Mouse (Mus musculus): ENCODE data around the gene Siglece. TPM values are rescaled to one million over a fixed set of nuclear protein-coding genes. Genes with fewer than 3 reads are reported as not detected.
"Not testable (repeated sequence)": the region's sequence is repeated elsewhere in the genome, so short reads cannot be mapped to it uniquely, and the experiment has no call there.

Gene Siglece
- polyA plus RNA-seq (2015; fragmentation: Nextera tagmentation; extraction: Ambion mirVana): 0.41 TPM in 1 of 2 replicates, not detected in the other

DNA sequence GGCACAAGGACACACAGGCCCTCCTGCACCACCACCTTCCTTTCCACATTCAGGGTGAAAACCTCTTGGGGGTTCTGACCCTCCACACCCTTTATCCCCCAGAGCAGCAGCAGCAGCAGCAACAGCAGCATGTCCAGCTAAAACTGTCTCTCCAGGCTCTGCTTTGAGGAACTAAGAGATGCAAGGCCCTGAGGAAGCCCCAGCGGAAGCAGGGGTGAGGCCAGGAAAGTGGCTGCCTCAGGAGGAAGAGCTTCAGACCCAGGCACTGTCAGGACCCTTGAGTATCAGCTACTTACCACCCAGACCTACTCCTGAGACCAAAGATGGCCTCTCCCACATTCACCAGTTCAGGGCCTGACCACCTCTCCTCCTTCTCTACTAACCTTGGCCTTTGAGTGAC, at the start of gene Siglece:
Gene Siglece, minus strand, starts transcription at position 160 of the 400 bp plus-strand sequence.
- no peak for ATAC-seq (ENCODE audit: low read depth)
- H3K9me3 ChIP-seq: no peaks in the 10 kb centered on the region
- H3K27me3 ChIP-seq: no peaks in the 10 kb centered on the region
- H3K4me1 ChIP-seq (replicated peaks): no peaks in the 10 kb centered on the region
- H3K4me3 ChIP-seq: no peak within 1 kb of the TSS
- no peak within 1 kb of the TSS for H3K27ac ChIP-seq (replicated peaks)
- 76% methylated on average over 1 of the region's 1 CpGs for WGBS
- H3K9ac ChIP-seq: no peak within 1 kb of the TSS
- no peaks in the 10 kb centered on the region for H3K36me3 ChIP-seq
- H3K4me2 ChIP-seq: no peak within 1 kb of the TSS

DNA sequence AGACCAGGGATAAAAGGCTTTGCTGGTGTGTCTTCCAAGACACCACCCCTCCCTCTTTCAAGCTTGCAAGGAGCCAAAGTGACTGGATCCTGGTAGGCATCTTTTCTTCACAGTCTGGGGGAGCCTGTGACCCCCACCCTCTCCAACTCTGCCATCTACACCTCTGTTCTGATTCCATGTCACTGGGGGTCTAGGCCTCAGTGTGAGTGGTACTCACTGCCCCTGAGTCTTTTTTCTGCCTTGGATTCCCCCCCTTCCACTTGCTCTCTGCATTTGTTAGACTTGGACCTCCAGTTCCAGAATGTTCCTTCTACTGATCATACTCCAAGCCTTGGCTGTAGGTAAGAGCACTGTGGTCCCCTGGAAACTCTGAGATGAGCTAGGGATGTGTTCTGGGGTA, 30.2 kb upstream of the Siglece start, which contains the start of gene Klk14:
Gene Klk14, plus strand, starts transcription at position 301 of the 400 bp plus-strand sequence.
- H3K4me3 ChIP-seq: no peak within 1 kb of the TSS
- no peaks in the 10 kb centered on the region for H3K36me3 ChIP-seq
- ATAC-seq (ENCODE audit: low read depth): no peak
- no peak within 1 kb of the TSS for H3K9ac ChIP-seq
- no peak within 1 kb of the TSS for H3K27ac ChIP-seq (replicated peaks)
- no peak within 1 kb of the TSS for H3K4me2 ChIP-seq
- H3K9me3 ChIP-seq: no peaks in the 10 kb centered on the region
- H3K4me1 ChIP-seq (replicated peaks): no peaks in the 10 kb centered on the region
- H3K27me3 ChIP-seq: no peaks in the 10 kb centered on the region

DNA sequence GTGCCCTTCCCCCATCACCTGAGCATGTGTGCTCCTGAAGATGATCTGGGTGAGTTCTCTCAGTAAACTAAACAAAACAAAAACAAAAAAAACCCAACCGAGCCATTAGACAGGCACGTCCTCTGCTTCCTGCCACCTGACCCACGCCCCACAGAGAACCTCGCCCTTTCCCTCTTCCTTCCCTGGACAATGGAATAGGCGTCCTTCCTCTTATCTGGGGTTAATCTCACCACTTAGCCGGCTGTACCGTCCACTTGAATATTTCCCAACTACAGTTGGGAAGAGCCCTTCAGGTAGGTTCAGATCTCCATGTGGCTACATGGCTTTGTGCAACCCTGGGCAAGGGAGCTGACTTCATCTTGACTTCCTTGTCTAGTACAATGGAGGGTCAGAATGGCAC, 25.1 kb upstream of the Siglece start:
- ATAC-seq (ENCODE audit: low read depth): no peak
- Histone ChIP-seq H3K9me3 (no peaks in the 10 kb centered on the region), H3K9ac (no peak overlapping the region), H3K4me3 (no peak overlapping the region), H3K36me3 (no peaks in the 10 kb centered on the region), H3K27me3 (no peaks in the 10 kb centered on the region), H3K4me1 (replicated peaks) (no peaks in the 10 kb centered on the region), H3K27ac (replicated peaks) (no peak overlapping the region), H3K4me2 (no peak overlapping the region)
- WGBS: 86% methylated on average over 7 of the region's 7 CpGs

DNA sequence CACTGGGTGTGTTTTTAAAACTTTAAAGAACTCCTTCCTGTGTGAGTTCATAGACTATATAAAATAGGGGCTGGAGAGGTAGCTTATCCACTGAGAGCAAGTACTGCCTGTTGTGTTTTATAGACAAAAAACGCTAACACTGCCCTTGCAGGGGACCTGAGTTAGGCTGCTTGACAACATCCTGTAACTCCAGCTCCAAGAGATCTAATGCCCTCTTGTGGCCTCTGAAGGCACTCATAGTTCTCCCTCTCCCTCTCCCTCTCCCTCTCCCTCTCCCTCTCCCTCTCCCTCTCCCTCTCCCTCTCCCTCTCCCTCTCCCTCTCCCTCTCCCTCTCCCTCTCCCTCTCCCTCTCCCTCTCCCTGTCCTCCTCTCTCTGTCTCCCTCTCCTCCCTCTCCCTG, 22.6 kb upstream of the Siglece start:
- H3K9me3 ChIP-seq, H3K27me3 ChIP-seq, H3K4me2 ChIP-seq: not testable (repeated sequence)

DNA sequence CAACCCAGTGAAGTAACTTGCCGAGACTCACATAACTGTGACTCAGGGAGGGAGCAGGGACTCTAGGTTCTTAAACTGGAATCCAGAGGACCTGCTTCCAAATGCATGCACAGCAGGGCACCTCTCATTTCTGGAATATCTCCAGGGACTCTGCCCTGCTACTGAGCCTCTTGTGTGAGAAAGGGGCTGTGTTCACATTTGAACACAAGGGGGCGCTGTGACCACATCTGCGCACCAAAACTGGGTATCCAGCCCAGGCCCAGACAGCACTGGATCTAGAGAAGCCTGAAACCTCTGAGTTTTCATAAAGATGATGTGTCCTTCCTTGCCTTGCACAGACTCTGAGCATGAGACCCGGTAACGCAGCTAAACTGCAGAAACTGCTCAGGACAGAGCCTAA, 21.0 kb upstream of the Siglece start:
- H3K27me3 ChIP-seq: no peaks in the 10 kb centered on the region
- H3K9me3 ChIP-seq: no peaks in the 10 kb centered on the region
- H3K9ac ChIP-seq: no peak overlapping the region
- ATAC-seq (ENCODE audit: low read depth): 0 out of 2 replicates have a peak, but pooled peaks have one; percentile 9
- H3K4me3 ChIP-seq: no peak overlapping the region
- WGBS: 18% methylated on average over 5 of the region's 5 CpGs
- H3K36me3 ChIP-seq: peaks cover 27% of the 10 kb centered on the region
- no peak overlapping the region for H3K4me2 ChIP-seq
- H3K4me1 ChIP-seq (replicated peaks): no peaks in the 10 kb centered on the region
- no peak overlapping the region for H3K27ac ChIP-seq (replicated peaks)

More for the DNA sequence above, 22.6 kb upstream of the Siglece start:
- H3K4me3 ChIP-seq; H3K27ac ChIP-seq (replicated peaks); ATAC-seq (ENCODE audit: low read depth); H3K9ac ChIP-seq; H3K4me1 ChIP-seq (replicated peaks): not testable (repeated sequence)
- H3K36me3 ChIP-seq: peaks cover 12% of the 10 kb centered on the region
- 17% methylated on average over 1 of the region's 1 CpGs for WGBS

DNA sequence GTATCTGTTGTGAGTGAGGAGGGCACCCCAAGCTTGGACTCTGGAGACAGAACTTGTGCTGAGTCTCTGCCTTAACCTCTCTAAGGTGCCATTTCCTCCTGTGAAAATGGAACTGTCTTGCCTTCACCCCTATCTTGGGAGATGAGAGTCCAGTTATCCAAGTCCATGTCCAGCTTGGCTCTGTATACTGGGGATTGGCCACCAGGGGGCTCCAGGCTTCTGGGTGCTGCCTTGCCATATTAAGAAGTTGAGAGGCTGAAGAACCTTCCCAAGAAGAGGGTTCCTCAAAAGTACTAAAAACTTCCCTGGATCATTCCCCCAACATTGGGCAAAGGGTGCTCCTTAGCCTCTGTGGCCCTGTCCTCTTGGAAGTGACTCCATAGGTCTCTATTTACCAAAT, 18.6 kb upstream of the Siglece start:
- Histone ChIP-seq H3K36me3 (peaks cover 47% of the 10 kb centered on the region), H3K27me3 (no peaks in the 10 kb centered on the region), H3K4me2 (no peak overlapping the region), H3K4me3 (no peak overlapping the region), H3K27ac (replicated peaks) (no peak overlapping the region), H3K9ac (no peak overlapping the region), H3K9me3 (no peaks in the 10 kb centered on the region), H3K4me1 (replicated peaks) (no peaks in the 10 kb centered on the region)
- no peak for ATAC-seq (ENCODE audit: low read depth)

DNA sequence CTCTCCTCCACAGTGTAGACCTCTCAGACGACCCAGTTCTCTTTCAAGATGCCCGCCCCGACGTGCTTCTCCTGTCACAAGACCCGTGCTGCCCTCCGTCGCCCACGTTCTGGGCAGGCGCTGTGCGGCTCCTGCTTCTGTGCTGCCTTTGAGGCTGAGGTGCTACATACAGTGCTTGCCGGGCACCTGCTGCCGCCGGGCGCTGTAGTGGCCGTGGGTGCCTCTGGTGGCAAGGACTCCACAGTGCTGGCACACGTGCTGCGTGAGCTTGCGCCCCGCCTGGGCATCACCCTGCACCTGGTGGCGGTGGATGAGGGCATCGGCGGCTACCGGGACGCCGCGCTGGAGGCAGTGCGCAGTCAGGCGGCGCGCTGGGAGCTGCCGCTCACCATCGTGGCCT, 15.1 kb upstream of the Siglece start:
- H3K4me3 ChIP-seq: no peak overlapping the region
- whole genome bisulfite sequencing: 93% methylated on average over 32 of the region's 32 CpGs
- peaks cover 13% of the 10 kb centered on the region for H3K4me1 ChIP-seq (replicated peaks)
- no peak overlapping the region for H3K9ac ChIP-seq
- peaks cover 47% of the 10 kb centered on the region for H3K36me3 ChIP-seq
- H3K4me2 ChIP-seq: no peak overlapping the region
- no peaks in the 10 kb centered on the region for H3K9me3 ChIP-seq
- H3K27me3 ChIP-seq: no peaks in the 10 kb centered on the region
- H3K27ac ChIP-seq (replicated peaks): no peak overlapping the region
- ATAC-seq (ENCODE audit: low read depth): no peak

DNA sequence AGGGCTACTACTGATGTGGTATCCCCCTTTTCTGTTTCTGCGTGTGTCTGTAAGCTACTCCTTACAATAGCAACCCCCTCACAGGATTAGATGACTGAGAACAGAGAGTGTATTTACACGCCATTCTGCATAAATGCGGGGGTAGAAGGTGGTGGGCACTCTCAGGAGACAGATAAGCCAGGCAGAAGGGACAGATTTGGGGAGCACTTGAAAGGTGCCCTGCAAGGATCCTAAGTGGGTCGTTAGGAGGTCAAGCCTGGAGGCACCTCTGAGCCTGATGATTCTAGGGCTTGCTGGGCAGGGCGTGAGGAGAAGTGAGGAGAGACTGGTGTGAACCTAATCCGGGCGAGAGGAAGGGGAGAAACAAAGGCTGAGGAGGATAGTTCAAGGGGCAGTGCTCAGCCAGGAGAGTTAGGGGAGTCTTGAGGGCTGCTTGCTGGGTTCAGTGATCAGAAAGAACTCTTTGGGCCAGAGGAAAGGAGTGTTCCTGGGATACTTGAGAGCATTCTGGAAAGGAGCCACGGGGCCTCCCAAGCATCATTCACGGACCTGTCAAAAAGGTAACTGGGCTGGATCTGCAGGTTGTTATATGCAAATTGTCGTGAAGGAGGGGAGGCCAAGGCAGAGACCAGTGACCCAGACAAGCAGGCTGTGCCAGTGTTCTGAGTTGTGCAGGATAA, 12.8 kb upstream of the Siglece start:
- H3K27ac ChIP-seq (replicated peaks): peak overlapping the region; percentile 29; the same call in 1 of the 2 replicates
- peak overlapping the region; percentile 83 for H3K4me2 ChIP-seq
- no peaks in the 10 kb centered on the region for H3K27me3 ChIP-seq
- ATAC-seq (ENCODE audit: low read depth): peak; percentile 32
- H3K4me1 ChIP-seq (replicated peaks): peaks cover 13% of the 10 kb centered on the region
- peak overlapping the region; percentile 83 for H3K9ac ChIP-seq
- 16% methylated on average over 10 of the region's 10 CpGs for WGBS
- H3K4me3 ChIP-seq: peak overlapping the region; percentile 72
- H3K9me3 ChIP-seq: no peaks in the 10 kb centered on the region
- peaks cover 37% of the 10 kb centered on the region for H3K36me3 ChIP-seq

DNA sequence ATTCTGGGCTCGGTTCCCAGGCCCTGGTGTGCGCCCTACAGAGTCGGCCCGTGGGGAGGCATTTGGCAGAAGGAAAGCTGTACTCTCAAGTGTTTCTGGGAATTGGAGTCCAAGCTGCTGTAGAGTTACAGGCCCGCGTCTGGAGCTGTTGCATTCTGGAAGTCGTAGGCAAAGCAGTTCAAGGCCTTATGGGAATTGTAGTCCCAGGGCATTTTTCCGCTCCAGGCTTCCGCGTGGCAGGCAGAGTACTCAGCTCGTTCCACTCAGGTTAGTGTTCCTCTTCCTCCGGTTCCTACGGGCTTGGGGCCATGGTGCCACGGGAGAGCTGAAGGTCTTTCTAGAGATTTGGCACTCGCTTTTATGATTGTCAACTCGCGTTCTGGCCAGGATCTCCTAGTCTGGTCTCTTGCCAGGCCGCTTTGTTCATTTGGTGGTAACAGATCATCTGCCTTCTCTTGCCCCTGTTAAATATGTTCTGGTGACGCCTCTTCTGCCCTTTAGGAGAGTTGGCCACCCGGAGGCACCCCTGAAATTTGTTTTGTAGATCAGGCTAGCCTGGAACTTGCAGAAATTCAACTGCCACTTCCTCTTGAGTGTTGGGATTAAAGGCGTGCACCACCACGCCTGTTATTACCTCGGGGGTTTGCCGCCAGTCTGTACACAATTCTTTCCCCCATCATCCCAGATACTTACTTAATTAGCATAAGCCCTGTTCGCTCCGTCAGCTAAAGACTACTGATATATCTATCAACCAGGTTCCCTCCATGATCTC, 12.0 kb upstream of the Siglece start, which contains the start of gene Ctu1:
Gene Ctu1, plus strand, starts transcription at position 208 of the 772 bp plus-strand sequence.
- no peaks in the 10 kb centered on the region for H3K9me3 ChIP-seq
- peak within 1 kb of the TSS; percentile 83 for H3K4me2 ChIP-seq
- H3K4me3 ChIP-seq: peak within 1 kb of the TSS; percentile 72
- no peaks in the 10 kb centered on the region for H3K27me3 ChIP-seq
- H3K9ac ChIP-seq: peak within 1 kb of the TSS; percentile 83
- WGBS: under 1% methylated on average over 26 of the region's 26 CpGs
- peaks cover 30% of the 10 kb centered on the region for H3K36me3 ChIP-seq
- H3K4me1 ChIP-seq (replicated peaks): peaks cover 13% of the 10 kb centered on the region
- H3K27ac ChIP-seq (replicated peaks): peak within 1 kb of the TSS; percentile 29
- ATAC-seq (ENCODE audit: low read depth): peak; percentile 96

DNA sequence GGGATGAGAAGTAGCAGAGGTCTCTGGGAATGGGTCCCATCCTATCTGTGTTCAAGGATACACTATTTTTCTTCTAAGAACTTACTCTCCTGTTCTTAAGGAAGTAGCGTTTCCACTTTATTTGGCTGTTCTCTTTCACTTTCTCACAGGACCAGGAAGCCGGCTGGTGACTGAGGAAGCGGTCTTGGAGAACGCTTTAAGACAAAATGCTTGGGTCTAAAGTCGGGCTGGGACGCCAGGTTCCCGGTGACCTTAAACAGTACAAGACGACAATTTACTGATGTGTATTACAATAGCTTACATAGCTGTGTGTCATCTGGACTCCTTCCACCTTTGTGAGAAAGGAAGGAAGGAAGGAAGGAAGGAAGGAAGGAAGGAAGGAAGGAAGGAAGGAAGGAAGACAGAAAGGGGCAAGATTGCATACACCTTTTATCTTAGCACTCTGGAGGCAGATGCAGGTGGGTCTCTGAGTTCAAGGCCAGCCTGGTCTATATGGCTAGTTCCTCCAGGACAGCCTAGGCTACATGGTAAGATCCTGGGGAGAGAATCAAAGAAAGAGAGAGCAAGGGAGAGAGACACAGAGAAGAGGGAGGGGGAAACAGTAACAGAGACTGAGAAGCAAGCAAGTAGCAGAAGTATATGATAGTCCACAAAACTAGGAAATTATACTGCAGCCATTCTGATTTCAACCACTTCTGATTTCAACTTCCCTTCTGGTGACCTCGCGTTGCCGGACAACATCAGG, 11.3 kb upstream of the Siglece start:
- 67% methylated on average over 11 of the region's 11 CpGs for WGBS
- peak; percentile 55 for ATAC-seq (ENCODE audit: low read depth)
- H3K27me3 ChIP-seq: no peaks in the 10 kb centered on the region
- peaks cover 13% of the 10 kb centered on the region for H3K4me1 ChIP-seq (replicated peaks)
- peaks cover 22% of the 10 kb centered on the region for H3K36me3 ChIP-seq
- H3K9me3 ChIP-seq: no peaks in the 10 kb centered on the region
- H3K4me2 ChIP-seq: peak overlapping the region; percentile 83
- peak overlapping the region; percentile 45 for H3K9ac ChIP-seq
- peak overlapping the region; percentile 72 for H3K4me3 ChIP-seq
- no peak overlapping the region for H3K27ac ChIP-seq (replicated peaks)

DNA sequence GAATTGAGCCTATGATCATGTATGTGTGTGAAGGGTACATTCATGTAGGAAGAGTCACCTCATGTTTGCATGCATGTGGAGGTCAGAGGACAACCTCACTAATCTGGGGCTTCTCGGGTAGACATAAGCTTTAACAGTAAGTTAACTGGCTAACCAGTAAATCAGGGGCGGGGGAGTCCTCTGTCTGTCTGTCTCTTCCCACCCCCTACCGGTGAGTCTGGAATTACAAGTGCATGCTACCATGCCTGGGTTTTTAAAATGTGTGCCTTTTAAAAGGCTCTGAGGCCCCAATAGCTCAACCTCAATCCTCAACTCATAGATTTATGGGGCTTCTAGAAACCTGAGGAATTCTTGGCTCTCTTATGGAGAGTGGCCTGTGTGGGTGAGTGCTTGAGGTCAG, 8.6 kb upstream of the Siglece start:
- ATAC-seq (ENCODE audit: low read depth): no peak
- 22% methylated on average over 3 of the region's 3 CpGs for WGBS

DNA sequence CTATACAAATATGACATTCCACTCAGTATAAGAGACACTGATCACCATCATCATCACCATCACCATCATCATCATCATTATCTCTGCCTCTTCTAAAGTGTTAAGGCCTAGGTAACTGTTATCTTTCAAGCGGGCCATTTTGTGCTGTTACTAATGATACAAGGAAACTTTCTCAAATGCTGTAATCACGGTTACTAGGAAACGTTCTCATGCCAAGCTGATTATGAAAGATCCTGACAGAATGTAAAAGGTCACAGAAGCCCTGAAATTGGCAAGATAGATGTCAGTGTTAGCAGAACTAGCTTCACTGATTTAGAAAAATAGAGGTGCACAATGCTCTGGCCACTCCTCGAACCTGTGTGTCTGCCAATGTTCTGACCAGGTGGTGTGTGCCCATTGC, 7.3 kb upstream of the Siglece start:
- H3K4me1 ChIP-seq (replicated peaks); H3K27me3 ChIP-seq; H3K27ac ChIP-seq (replicated peaks); H3K4me2 ChIP-seq; H3K9ac ChIP-seq; H3K9me3 ChIP-seq; H3K4me3 ChIP-seq; H3K36me3 ChIP-seq; ATAC-seq (ENCODE audit: low read depth): not testable (repeated sequence)
- WGBS: 93% methylated on average over 4 of the region's 4 CpGs

More for the DNA sequence above, 8.6 kb upstream of the Siglece start:
- Histone ChIP-seq H3K9ac (no peak overlapping the region), H3K27ac (replicated peaks) (no peak overlapping the region), H3K36me3 (no peaks in the 10 kb centered on the region), H3K27me3 (no peaks in the 10 kb centered on the region), H3K4me1 (replicated peaks) (peaks cover 13% of the 10 kb centered on the region), H3K9me3 (no peaks in the 10 kb centered on the region), H3K4me3 (no peak overlapping the region), H3K4me2 (no peak overlapping the region)
